Mouse (Mus musculus) cerebellum, postnatal 4 days (tissue): Measurements from ENCODE around the gene Rufy3.
"Not testable (repeated sequence)": the region's sequence is repeated elsewhere in the genome, so short reads cannot be mapped to it uniquely, and the experiment has no call there.

Experiments used
- DNase-seq, 2 experiments: peaks; one replicate each; pipeline ENCODE4 v3.0.0; 2022; ENCODE audit warnings: low spot score in 2 of 2, mixed read lengths in 1 of 2

Gene Rufy3

DNA sequence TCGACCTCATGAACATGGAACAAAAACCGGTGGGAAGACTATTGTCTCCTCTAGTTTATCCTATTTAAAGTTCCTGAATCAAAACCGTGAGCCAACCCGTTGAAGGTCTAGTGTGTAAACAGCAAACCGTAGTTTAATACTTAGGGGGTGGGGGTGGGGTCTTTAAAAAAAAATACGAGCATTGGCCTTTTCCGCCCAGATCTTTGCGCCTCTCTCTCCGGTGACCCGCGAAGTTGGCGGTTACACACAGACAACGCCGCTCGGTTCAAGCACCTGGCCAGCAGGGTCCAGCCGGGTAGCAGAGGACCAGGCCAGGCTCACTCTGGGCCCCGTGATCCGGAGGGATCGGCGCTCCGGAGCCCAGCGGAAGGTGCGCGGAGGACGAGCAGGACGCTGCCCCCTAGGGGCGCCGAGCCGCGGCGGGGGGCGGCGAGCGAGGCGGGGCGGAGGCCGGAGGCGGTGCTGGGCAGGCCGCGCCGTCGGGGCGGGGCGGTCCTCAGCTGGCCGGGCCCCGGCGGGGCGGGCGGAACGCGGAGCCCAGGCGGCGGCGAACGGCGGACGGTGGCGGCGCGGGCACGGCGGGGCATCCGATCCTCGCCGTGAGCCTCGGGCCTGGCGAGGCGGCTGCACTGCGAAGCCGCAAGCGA lies at the start of gene Rufy3:
Rufy3 (plus strand) TSS at position 540 of the 647 bp plus-strand sequence.
- DNase-seq, result peak; percentile 43 to 74

- peak in 1 of 2 experiments; percentile 11 for DNase-seq
These were observed 45.6 kb upstream of the Rufy3 start for GRCm38 (mm10) chr5:88519232-88519631.

- DNase-seq, result no peak
These were observed 37.2 kb upstream of the Rufy3 start, which contains the start of gene Jchain for GRCm38 (mm10) chr5:88527657-88528056. Gene Jchain, minus strand, starts transcription at chr5:88527891.

DNA sequence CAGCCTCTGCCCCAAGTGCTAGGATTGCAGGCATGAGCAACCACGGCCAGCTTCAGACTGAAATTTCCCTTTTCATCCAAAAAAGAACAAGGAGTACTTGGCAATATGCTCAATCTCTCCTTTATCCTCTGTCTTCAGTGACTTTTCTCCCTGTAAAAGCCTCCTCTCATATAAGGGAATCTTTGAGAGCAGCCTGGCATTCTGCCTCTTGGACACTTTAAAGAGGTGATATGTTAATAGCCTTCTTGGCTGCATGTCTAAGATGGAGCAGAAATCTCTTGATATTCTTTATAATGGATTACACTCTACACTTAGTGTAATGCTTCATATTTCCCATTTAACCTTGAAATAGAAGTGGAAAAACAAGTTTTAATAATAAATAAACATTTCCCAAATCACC lies 33.9 kb upstream of the Rufy3 start:
- no peak for DNase-seq

DNA sequence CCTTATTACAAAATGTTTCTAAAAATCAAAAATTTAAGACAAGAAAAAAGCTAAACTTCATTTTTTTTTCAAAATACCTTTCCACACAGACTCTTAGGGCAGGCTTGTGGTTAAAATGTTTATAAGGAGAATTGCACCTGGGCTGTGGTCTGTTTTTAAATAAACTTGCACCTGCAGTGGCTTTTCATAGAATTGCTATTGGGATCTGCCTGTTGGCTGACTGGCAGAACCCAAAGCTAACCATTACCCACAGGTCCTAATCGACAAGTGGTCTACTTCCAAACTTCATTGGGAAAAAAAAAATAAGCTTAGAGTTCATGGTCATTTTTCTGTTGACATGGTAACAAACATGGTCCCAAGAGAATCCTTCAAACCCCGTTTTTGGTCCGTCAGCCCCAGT lies 30.1 kb upstream of the Rufy3 start:
- no peak for DNase-seq

GRCm38 (mm10) chr5:88540845-88541244 lies 24.0 kb upstream of the Rufy3 start:
- DNase-seq, result no peak

GRCm38 (mm10) chr5:88542651-88543282 lies 22.1 kb upstream of the Rufy3 start:
- DNase-seq, result peak in 1 of 2 experiments; percentile 18

DNA sequence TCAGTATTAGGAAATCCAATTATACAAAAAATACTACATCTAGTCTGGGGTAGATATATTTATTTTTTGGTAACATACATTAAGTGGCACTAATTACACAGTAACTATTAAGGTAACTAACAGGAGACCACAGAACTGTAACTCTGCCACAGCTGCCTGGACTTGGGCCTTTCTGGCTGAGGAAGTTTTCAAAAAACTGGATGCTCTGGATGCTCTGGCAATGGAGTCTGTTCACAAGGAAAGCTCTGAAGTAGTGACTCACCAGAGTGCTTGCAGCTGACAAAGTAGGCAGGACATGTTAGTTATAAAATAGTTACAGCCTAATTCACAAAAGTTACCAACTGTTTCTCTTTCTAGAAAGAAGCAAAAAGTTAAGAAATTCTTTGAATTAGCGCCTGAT lies 20.4 kb upstream of the Rufy3 start:
- not testable (repeated sequence) for DNase-seq

DNA sequence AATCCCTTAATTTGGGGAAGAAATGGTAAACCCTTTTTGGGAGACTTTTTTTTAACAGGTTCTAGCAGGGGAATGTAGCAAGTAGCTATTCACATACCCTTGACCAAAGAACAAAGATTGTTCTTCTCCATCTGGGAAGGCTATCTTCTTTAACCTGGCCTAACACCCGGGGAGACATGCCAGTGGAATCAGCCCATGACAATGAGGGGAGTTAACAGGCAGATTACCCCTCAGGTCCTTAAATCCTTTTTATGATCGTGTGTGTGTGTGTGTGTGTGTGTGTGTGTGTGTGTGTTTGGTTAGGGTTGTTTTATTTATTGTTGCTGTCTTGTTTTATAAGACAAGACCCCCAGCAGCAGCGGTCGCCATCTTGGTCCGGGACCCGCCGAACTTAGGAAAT lies 19.3 kb upstream of the Rufy3 start:
- no peak for DNase-seq

GRCm38 (mm10) chr5:88553271-88554085 lies 11.4 kb upstream of the Rufy3 start:
- no peak for DNase-seq

GRCm38 (mm10) chr5:88554086-88554886 lies 10.6 kb upstream of the Rufy3 start, which contains the start of gene Utp3:
Gene Utp3, plus strand, starts transcription at chr5:88554462.
- DNase-seq, result peak; percentile 90 to 97

- no peak for DNase-seq
These were observed 5.8 kb upstream of the Rufy3 start for GRCm38 (mm10) chr5:88558991-88559390.

DNA sequence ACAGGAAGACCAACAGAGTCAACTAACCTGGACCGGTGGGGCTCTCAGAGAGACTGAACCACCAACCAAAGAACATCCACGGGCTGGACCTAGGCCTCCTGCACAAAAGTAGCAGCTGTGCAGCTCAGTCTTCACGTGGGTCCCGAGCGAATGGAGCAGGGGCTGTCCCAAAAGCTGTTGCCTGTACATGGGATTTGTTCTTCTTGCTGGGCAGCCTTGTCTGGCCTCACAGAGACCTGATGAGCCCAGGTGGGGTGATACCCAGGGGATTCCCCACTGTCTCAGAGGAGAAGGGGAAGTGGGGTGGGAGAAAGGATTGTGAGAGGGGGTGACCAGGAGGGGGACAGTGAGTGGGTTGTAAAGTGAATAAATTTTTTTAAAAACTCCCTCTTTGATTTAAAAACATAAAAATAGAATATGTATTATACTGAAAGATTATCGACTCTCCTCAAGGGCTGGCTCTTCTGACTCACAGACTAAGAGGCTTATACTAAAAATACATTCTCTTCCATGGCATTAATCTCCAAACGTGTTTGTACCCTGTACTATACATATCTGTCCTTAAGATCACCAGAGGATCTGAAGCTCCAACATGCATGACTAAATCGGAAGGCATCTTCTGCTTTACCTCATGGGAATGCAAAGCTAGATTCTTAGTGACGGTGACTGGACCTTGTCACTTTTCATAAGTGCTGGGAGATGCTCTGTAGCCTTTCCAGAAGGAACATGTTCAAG lies 3.6 kb upstream of the Rufy3 start:
- no peak for DNase-seq

DNA sequence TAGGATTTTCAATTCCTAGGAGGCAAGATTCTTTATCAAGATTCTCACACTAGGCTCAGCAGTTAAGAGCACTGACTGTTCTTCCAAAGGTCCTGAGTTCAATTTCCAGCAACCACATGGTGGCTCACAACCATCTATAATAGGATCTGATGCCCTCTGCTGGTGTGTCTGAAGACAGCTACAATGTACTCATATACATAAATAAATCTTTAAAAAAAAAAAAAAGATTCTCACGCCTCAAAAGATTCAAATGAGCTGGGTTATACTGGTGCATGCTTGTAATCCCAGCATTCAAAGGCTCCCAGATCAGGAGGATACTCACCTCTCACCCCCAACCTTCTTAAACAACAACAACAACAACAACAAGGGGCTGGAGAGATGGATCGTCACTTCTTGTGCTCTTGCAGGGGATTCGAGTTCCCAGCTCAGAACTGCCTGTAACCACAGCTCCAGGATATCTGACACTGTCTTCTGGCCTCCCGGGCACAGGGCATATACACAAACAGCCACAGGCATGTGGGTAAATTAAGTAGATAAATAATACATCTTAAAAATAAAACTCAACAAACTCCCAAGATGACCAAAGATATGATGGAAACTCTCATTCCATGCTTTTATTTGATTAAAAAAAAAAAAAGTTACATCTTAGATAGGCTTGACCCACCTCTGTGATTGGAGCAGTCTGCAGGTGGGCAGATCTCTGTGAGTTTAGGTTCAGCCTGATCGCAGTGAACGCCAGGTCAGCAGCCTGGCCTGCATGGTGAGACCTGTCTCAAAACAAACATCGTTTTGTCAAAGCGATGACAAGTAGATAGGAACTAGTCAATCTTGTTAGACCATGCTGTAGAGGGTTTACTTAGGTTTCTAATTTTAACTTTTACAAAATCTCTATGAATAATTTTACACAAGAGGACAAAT lies 1.7 kb upstream of the Rufy3 start:
- DNase-seq, result no peak

DNA sequence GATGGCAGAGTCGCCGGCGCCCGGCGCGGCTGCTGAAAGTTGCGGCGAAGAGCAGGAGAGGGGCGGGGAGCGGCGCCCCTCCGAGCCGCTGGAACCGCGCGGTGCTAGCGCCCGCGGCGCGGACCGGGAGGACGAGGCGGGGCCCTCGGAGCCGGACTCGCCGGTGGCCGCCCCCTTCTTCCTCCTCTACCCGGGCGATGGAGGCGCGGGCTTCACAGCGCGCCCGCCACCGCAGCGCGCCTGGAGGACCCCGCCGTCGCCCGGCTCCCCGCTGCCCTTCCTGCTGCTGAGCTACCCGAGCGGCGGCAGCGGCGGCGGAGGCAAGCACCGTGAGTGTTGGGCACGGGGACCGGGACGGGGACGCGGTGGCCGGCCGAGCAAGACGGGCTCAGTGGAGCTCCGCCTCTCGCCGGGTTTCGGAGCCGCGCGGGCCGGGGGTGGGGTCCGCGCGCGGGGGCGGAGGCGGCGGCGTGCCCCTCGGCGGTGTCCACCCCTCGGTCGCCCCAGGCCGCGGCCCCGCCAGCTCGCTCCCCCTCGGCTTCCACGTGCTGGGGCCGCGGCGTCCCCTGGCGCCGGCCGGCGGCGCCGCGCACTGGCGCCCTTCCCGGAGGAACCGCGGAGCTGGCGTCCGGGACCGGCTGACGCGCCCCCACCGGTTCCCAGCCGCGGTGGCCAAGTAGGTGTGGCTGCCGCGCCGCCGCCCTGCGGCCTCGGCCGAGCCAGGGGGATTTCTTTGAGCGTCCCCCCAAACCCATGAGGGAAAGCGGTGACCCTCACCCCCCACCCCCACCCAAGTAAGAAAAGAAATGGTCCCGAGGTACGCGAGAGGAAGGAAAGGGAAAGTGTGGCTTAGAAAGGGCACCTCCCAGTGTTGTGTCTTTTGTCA lies 551 bp downstream of the Rufy3 start:
- peak; percentile 23 to 55 for DNase-seq

- DNase-seq, result no peak
These were observed 1.4 kb downstream of the Rufy3 start for GRCm38 (mm10) chr5:88566034-88566841.

GRCm38 (mm10) chr5:88569541-88569940 lies 4.7 kb downstream of the Rufy3 start:
- no peak for DNase-seq

DNA sequence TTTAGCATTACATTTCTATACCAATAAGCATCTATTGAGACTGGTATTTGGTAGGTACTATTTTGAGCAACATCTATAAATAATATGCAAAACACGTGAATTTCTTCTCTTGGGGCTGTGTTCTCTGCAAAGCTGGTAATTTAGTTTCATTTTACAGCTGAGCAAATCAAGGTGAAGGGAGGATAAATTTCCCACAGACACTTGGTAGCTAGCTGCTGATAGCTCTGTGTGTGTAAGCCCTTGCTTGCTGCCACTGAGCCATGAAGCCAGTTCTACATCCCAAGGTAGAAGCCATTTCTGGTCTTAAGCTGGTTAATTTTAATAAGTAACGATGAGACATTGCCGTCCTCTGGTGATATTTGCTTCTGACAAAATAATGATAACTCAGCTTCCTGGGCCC lies 10.0 kb downstream of the Rufy3 start:
- no peak for DNase-seq
